In genomic region chr5:121827876-121828275, GRCm38 (mm10) we compare ENCODE assay signal across 12 mouse cellular contexts. TPM values are rescaled to one million over a fixed set of nuclear protein-coding genes. Genes with fewer than 3 reads are reported as not detected.
DNase-seq lines count a peak whose midpoint lies in the region; ATAC-seq lines count a peak whose summit lies in the region.
"Had no signal": no experiment of that assay in that cellular context is flagged by ENCODE, and none has a peak within 500 bp of the region (broad histone marks: within the 10 kb centered on the region; RNA-seq: fewer than 3 reads in every experiment).

No protein-coding gene starts in this region.

- peaks cover 37% of the 10 kb centered on the region for H3K36me3 ChIP-seq in midbrain, embryonic 10.5 days
- H3K36me3 ChIP-seq in midbrain, embryonic 11.5 days (ENCODE audit: control insufficient read depth, insufficient read depth, low read length): no peaks in the 10 kb centered on the region
- peaks cover 41% of the 10 kb centered on the region for H3K36me3 ChIP-seq in limb, embryonic 12.5 days

- no peak for ATAC-seq in midbrain, embryonic 11.5 days (ENCODE audit: low FRiP score)
- ATAC-seq in limb, embryonic 12.5 days (ENCODE audit: insufficient number of reproducible peaks, insufficient read depth, low FRiP score, low TSS enrichment, low read depth): no peak
- ATAC-seq: activated CD4-positive, CD25-positive, alpha-beta regulatory T cell, adult 4 months had no signal

- no peaks in the 10 kb centered on the region for H3K9me3 ChIP-seq in midbrain, embryonic 10.5 days (replicated peaks)
- H3K9me3 ChIP-seq in midbrain, embryonic 11.5 days (ENCODE audit: control insufficient read depth, low read length): no peaks in the 10 kb centered on the region
- no peaks in the 10 kb centered on the region for H3K9me3 ChIP-seq in limb, embryonic 12.5 days
- H3K9me3 ChIP-seq: embryonic facial prominence, embryonic 15.5 days had no signal

- H3K27me3 ChIP-seq in midbrain, embryonic 10.5 days (ENCODE audit: low read depth, poor library complexity, severe bottlenecking): peaks cover 63% of the 10 kb centered on the region
- peaks cover 27% of the 10 kb centered on the region for H3K27me3 ChIP-seq in midbrain, embryonic 11.5 days (ENCODE audit: control insufficient read depth, insufficient read depth, low read length)
- H3K27me3 ChIP-seq in limb, embryonic 12.5 days: peaks cover 38% of the 10 kb centered on the region

- H3K4me2 ChIP-seq in midbrain, embryonic 11.5 days: no peak overlapping the region
- H3K4me2 ChIP-seq in limb, embryonic 12.5 days: peak overlapping the region; percentile 94; the same call in 1 of the 2 replicates

- WGBS in midbrain, embryonic 10.5 days: 84% methylated on average over 4 of the region's 4 CpGs
- 87% methylated on average over 4 of the region's 4 CpGs for WGBS in midbrain, embryonic 11.5 days
- WGBS in limb, embryonic 12.5 days: 87% methylated on average over 4 of the region's 4 CpGs

- H3K4me3 ChIP-seq in midbrain, embryonic 10.5 days: peak overlapping the region; percentile 61
- H3K4me3 ChIP-seq in midbrain, embryonic 11.5 days (ENCODE audit: low read depth, low read length): no peak overlapping the region
- H3K4me3 ChIP-seq in limb, embryonic 12.5 days (replicated peaks): no peak overlapping the region

- peaks cover 37% of the 10 kb centered on the region for H3K4me1 ChIP-seq in midbrain, embryonic 10.5 days
- peaks cover 9% of the 10 kb centered on the region for H3K4me1 ChIP-seq in midbrain, embryonic 11.5 days (ENCODE audit: control insufficient read depth, insufficient read depth, low read length)
- H3K4me1 ChIP-seq in limb, embryonic 12.5 days (replicated peaks): peaks cover 37% of the 10 kb centered on the region

- no peak overlapping the region for H3K9ac ChIP-seq in midbrain, embryonic 11.5 days (ENCODE audit: low read length)
- H3K9ac ChIP-seq in limb, embryonic 12.5 days (replicated peaks): no peak overlapping the region

- peak; percentile 67 to 69 for DNase-seq in cerebellum, postnatal 10 days
- DNase-seq in cerebellum, postnatal 14 days: no peak
- DNase-seq in midbrain, embryonic 10.5 days (ENCODE audit: low spot score): no peak
- no peak for DNase-seq in midbrain, embryonic 11.5 days (ENCODE audit: low spot score, missing footprints)
- DNase-seq in yolk sac, embryonic 10.5 days (ENCODE audit: low spot score): no peak
- no peak for DNase-seq in thymus, postnatal 25 days
- DNase-seq in right cerebral cortex, postnatal 10 days (ENCODE audit: low spot score in 2 of 2): no peak
- DNase-seq: kidney, adult 11 months; lung, adult 18-20 months had no signal

- H3K27ac ChIP-seq in midbrain, embryonic 10.5 days (replicated peaks): no peak overlapping the region
- H3K27ac ChIP-seq in midbrain, embryonic 11.5 days (ENCODE audit: low read depth, low read length): no peak overlapping the region
- no peak overlapping the region for H3K27ac ChIP-seq in limb, embryonic 12.5 days
- H3K27ac ChIP-seq: embryonic facial prominence, embryonic 15.5 days had no signal

RNA-seq across cellular contexts. Expression of gene Sh2b3, which starts 9.6 kb away (rescaled TPM):
- polyA plus RNA-seq in midbrain, embryonic 10.5 days (2016; fragmentation: Nextera tagmentation; extraction: Ambion mirVana): 6.9 and 8.1 TPM in 2 replicates
- polyA plus RNA-seq in midbrain, embryonic 11.5 days (2014; fragmentation: Nextera tagmentation; extraction: Ambion mirVana): 5.8 and 9.4 TPM in 2 replicates
- 12.7 and 13.1 TPM in 2 replicates for polyA plus RNA-seq in limb, embryonic 12.5 days (2016; fragmentation: Nextera tagmentation; extraction: Ambion mirVana)

RNA-seq across cellular contexts. Expression of gene Pheta1, which starts 20.9 kb away (rescaled TPM):
- 46.7 and 52.9 TPM in 2 replicates for polyA plus RNA-seq in midbrain, embryonic 10.5 days (2016; fragmentation: Nextera tagmentation; extraction: Ambion mirVana)
- polyA plus RNA-seq in midbrain, embryonic 11.5 days (2014; fragmentation: Nextera tagmentation; extraction: Ambion mirVana): 25.9 and 27.9 TPM in 2 replicates
- 52.8 and 54.6 TPM in 2 replicates for polyA plus RNA-seq in limb, embryonic 12.5 days (2016; fragmentation: Nextera tagmentation; extraction: Ambion mirVana)

Comparison
In these comparisons a context has a peak if more than half of its experiments do, and no peak if none do; other contexts are left out.
1. DNase-seq: peak in cerebellum, postnatal 10 days (2 of 2); none in cerebellum, postnatal 14 days (0 of 2), midbrain, embryonic 10.5 days (single experiment), midbrain, embryonic 11.5 days (single experiment), yolk sac, embryonic 10.5 days (single experiment), thymus, postnatal 25 days (single experiment) and right cerebral cortex, postnatal 10 days (0 of 2).